Mouse (Mus musculus) A20 (cell line): ENCODE data around the gene Gm20683.

ENCODE experiments used
- DNase-seq: peaks from one replicate; pipeline ENCODE4 v3.0.0-alpha.2; 2011; ENCODE audit warnings: low read depth, low spot score

The Gm20683 gene

DNA sequence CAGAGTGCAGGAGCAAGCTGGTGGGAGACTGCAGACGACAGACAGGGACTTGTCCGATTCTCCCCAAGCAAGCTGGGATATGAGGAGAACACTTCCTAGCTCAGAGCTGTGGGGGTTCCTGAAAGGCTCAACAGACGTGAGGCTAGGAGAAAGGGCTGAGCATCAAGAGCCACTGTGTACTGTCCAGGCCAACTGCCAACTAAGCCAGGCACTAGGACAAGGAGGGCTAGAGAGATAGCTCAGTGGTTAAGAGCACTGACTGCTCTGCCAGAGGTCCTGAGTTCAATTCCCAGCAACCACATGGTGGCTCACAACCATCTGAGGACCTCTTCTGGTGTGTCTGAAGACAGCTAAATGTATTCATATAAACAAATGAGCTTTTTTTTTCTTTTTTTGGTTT lies 946 bp upstream of the Gm20683 start:
- DNase-seq = no peak

DNA sequence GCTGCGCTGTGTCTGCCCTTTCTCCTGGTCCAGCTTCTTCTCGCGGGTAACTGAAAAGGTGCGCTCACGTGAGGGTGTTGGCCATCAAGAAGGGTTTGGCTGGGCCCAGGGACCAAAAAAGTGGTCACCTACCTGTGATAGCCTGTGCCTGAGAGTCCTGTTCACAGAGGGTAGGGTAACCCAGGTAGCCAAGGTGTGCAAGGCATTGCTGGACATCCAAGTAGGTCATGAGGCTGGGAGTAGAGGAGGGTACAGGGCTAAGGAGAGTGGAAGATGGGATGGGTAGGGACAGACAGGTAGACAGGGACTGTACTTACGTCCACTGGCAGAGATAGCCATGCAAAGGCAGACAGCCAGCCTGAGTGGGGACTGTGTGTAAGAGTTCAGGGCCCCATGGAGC lies 1.0 kb downstream of the Gm20683 start:
- no peak for DNase-seq

DNA sequence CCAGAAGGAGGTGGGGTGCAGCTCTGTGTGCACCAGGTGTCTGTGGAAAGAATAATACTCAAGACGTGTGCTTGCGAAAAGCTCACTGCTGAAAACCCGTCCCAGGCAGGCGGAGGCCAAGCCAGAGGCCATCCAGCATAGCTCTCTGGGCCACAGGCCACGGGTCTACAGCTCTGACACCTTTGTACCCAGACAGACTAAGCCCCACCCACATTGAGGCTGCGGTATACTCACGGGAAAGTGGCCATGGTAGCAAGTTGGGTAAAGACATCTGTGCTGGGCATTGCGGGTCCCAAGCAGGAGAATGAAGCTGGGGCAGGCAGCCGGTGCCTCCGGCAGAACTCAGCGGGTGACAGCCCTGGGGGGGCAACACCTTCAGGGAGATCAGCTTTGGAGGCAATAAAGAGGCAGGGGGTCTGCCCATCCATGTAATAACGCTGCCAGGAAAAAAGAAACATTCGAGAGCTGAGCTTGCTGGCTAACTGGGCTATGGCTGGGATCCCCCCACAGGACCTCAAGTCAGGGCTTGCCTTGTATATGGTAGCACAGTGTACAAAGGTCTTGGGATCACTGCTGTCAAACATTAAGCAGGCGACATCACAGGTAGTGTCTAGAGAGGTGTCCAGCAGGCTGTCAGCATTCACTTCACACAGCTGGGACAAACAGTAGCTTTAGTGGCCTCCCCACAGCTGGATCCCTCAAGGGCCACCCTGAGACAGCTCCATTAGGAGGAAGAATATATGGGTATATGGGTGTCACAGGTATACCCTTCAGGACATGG lies 1.9 kb downstream of the Gm20683 start:
- no peak for DNase-seq

DNA sequence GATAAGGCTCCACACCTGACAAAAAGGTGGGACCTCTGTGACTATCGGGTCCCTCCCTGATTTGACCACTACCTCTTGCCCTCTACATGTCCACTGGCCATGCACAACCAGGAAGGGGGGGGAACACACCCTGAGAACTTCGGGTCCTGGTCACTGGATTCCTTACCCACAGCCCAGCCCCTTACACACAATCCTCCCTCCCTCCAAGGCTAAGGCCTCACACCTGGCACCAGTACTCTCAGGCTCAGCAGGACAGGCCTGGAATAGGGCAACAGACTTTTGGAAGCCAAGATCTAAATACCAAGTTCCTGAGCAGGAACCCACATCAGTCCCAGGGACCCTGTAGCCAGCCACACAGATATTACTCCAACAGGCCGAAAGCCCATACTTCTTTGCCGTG lies 2.7 kb downstream of the Gm20683 start:
- DNase-seq = no peak

DNA sequence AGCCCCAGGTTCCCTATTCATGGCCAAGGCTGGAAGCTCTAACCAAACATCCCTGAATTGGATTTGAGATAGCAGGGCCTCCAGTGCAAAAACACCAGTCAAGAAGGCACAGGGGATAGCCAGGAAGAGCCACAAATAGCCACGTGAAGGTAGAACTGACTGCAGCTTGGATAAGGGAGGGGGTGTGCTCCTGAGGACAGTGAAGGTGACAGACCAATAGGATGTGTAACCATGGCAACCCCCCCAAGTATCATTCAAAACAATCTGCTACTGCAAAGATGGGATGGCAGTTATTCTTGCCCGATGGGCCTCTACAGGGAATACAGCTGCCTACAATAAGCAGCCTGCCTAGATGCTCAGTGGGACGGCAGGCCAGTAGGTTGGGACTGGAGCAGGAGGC lies 4.0 kb downstream of the Gm20683 start:
- no peak for DNase-seq

DNA sequence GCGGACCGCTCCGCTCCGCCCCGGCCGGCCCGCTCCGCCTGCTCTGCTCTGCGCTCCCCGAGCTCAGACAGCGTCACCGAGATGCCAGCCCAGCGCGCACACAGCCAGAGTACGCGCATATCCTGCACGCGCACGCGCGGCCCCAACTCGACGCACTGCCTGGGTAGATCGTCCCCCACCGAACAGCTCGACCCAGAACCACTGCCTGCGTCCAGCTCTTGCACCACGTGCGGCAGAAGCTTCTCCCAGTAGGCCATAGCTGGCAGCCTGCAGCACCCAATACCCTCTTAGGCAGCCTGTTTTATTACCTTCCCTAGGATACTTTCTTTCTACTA lies 4.5 kb downstream of the Gm20683 start, which contains the start of gene Rhbdl1:
TSS of gene Rhbdl1 (minus strand) at position 220 of the 335 bp plus-strand sequence.
- no peak for DNase-seq

DNA sequence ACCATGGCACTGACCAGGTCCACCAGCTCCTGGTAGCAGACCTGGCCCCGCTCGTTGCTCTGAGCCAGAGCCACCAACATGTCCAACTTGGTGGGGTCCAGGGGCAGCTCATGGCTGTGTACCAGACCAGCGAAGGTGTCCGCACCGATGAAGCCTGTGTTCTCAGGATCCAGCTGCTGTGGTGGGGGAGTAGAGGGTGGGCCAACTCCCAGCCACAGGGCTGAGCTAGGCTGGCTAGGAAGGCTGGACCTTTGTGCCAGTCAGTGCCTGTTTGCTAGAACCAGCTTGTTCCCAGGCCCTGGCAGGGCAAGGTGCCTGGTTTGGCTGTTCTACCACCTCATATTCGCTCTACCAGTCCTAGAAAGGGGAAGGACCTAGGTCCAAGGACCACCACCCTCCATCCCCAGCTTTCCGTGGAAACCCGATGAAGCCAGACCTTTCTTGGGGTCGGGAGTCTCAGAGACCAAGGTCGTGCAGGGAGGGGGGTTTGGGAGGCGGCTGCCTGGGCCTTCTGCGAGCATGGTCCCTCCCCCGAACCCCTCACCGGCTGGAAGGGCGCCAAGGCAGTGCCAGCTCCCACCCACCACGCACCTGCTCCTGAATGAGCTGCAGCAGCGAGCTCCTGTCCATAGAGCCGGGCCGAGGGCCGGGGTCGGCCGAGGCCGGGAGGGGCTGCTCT lies 5.0 kb downstream of the Gm20683 start:
- DNase-seq = no peak

DNA sequence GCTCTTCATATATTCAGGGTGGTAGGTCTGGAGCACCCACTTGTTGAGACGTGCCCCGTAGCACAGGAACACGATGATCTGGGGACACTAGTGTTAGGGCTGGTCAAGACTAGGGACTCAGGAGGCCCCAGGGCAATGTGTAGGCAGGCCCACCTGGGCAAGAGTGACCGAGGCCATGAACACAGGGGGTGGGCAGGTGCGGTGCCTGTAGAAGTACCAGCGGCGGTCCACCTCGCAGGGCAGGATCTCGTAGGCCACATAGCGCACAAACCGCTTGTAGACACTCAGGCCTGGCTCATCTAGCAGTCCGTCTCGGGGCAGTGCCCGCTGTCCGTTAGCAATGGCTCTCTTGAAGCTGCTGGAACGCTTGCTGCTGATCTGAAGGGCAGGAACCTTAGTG lies 5.7 kb downstream of the Gm20683 start:
- no peak for DNase-seq

DNA sequence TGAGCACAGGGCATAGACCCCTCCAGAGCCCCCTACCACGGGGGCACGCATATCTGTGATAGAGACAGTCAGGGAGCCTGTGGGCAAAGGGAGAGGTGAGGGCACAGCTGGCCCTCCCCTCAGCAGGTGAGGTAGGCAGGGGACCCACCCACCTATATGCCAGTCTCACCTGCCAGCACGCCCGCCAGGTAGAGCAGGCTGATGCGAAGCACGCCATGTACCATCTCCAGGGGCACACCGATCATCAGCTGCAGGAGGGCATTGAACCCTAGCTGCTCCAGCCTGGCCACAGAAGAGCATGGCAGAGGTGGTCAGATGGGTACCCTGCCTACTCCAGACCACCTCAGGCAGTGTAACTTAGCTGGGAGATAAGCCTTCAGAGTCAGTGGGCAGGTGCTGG lies 6.3 kb downstream of the Gm20683 start:
- no peak for DNase-seq

DNA sequence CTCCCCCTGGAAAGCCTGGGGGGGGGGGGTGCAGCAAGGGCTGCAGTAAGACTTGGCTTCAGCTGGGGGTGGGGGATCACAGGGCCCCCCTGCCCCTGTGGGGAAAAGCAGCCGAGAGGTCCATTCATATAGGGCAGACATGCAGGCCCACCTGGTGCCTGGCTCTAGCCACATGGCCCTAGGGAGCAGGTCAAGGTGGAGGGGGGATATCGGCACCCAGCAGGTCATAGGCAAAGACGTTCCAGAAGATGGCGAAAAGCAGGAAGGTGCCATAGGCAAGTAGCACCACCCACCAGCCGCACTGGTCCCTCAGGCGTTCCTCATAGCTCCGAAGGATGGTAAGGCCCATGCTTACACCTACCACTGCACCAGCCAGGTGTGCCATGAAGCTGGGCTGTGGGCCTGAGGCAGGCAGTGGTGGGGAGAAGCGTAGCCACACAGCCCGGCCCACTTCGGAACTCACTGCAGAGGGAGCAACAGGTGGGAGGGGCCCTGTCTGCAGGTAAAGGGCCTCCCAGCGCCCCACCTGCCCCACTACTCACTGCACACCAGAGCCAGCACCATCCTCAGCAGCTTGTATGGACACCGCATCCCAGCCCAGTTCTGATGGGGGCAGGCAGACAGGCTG lies 6.9 kb downstream of the Gm20683 start:
- DNase-seq = no peak

DNA sequence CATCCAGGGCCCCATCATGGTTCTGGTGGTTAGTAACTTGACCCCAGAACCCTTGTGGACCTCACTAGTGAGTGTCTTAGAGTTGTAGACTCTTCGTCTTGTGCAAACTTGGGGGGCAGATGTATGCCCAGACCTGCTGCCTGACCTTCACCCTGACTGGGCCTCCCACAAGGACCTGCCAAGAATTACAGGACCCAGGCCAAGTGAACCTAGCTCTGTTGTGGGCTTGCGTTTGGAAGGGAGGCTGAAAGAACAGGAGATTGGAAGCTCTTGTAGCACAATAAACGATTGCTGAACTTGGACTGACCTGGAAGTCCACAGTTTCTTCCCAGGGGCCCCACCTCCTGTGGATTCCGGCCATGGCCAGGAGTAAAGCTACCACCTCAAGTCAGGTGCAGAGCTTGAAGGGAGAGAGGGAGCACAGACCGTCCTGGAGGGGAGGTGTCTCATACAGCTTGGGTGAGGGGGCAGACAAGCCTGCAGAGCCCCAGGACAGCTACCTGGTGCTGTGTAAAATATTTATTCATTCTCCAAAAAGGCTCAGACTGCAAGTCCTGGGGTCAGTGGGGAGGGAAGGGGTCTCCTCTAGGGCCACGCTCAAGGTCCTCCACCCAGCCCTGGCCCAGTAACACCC lies 7.5 kb downstream of the Gm20683 start:
- DNase-seq = no peak

DNA sequence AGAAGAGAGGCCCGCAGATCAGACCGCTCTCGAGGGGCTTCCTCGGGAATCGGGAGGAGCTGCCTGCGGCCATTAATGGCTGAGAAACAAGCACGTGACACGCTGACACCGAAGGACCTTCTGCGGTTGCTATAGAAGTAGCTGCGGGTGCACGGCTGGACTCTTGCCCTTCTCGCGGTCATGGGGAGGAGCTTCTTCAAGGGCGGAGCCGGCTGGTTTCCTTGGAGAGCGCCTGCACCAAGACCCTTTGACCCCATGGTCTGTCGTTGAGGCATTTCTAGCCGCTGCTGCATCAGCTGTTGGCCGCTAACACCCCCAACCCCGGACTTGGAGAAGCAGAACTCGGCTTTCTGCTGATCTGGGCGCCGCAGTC lies 8.3 kb downstream of the Gm20683 start, which contains the start of gene Stub1:
TSS of gene Stub1 (minus strand) at position 114 of the 373 bp plus-strand sequence.
- peak; percentile 83 for DNase-seq

DNA sequence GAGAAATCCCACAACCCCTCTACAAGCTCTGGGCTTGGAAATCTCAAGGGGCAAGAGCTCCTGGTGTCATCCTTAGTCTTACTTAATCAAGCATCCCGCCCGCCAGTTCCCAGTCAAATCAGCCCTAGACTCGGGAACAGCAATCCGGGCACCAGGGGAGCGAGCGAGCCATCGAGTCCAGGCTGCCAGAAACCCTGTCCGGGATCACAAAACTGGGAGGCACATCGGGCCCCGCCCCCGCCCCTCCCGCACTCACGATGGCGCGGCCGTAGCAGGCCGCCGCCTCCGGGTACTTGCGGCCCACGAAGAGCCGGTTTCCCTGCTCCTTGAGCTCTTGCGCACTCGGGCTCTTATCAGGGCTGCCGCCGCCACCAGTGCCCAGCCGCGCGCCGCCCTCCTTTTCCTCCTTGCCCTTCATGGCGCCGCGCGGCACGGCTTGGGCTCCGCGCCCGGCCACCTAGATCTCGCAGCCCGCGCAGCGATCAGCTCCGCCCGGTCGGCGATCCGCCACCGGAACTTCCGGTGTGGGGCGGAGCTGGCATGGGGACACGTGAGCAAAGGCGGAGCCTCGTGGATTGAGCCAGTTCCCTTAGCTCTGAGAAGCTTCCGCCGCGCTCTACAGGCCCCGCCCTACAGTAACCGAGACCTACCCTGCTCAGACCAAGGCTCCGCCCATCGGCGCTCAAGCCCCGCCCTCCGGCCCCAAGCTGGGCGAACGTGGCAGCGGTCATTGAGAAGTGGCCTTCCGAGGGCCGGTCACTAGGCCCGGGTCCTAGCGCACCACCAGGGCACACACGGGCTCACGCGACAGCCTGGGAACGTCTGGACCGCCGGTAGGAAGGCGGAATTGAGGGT lies 8.9 kb downstream of the Gm20683 start:
- DNase-seq = peak; percentile 99

DNA sequence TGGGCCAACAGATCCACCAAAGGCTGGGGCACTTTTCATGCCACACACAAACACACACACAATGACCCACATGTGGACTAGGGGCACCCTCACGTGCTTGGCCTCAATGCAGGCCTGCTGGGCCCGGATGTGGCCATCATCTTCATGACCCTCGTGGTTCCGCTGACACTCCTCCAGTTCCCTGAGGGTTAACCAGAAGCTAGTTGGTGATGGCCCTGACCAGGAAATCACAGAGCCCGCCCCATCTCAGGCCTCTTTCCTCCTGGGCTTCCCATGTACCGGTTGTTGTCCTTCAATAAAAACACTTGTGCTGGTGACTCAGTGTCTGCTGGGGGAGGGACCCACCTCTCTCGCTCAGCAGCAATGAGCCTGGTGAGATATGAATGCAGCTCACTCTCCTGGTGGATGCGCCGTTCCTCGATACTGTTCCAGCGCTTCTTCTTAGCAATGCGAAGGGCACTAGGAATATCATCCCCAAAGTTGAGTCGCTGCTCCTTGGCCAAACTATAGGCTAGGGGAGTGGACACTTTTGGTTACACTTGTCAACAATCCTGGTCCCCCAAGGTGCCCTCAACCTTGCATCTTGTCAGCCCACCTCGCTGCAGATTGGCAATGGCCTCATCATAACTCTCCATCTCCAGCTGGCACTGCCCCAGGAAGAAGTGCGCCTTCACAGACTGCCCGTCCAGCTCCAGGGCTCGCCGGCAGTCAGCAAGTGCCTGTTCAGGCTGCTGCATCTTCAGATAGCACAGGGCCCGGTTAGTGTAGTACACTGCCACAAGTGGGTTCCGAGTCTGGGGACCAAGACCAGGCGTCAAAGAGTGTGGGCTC lies 9.9 kb downstream of the Gm20683 start:
- no peak for DNase-seq

DNA sequence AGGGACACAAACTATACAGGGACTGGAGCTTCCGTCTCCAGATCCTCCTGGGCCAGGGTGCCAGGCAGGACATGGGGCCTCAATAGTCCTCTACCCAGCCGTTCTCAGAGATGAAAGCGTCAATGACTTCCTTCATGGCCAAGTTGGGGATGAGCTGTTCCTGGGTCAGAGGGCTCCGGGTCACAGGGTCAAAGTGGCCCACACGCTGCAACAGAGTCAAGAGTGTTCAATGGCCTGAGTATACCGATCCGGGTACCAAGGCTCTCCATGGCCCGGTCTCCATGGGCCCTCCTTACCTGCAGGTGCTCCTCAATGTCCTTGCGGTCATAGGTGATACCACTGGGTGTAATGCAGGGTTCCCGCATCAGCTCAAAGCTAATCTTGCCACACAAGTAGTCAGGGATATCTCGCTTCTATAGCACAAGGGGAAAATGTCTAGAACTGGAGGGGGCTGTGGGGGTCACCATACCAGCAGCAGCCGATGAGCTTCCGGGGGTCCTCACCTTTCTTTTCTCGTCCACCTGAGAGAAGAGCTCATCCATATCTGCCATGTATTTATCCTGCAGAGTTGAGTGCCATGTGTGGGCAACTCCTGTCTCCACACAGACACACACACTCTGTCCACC lies 10.6 kb downstream of the Gm20683 start:
- no peak for DNase-seq

DNA sequence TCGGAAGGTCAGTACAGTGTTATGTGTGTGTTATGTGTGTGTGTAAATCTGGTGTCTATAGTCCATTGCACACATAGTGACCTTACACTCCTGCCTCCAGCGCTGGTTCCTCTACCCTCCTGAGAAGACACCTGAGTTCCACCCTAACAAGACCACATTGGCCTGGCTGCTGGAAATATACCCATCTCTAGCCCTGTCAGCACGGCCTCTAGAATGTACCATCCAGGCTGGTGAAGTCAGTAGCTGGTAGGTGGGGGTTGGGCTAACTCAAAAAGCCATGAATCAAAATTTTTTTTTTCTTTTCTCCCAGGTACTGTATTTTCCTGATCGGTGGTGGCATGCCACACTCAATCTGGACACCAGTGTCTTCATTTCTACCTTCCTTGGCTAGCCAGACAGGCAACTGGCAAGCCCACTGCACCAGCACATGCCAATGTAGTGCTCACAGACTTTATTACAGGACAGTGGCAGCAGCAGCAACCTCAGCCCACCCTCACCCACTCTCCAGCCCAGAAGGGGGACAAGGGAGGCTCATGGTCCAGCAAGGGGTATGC lies 11.3 kb downstream of the Gm20683 start:
- DNase-seq = no peak

DNA sequence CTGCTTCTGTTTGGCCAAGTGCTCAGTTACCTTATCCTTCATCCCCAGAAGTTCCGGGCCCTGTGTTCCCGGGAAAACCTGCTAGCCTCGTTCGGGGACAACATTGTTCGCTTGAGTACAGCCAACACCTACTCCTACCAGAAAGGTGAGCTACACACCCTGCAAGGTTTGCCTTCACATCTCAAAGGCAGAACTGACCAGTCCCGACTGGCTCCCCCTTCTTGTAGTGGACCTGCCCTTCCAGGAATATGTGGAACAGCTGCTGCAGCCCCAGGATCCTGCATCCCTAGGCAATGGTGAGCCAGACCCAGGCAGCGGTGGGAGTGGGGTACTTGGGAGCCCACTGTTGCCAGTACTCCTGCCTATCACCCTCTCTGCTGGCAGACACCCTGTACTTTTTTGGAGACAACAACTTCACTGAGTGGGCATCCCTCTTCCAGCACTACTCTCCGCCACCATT lies 12.0 kb downstream of the Gm20683 start:
- no peak for DNase-seq

DNA sequence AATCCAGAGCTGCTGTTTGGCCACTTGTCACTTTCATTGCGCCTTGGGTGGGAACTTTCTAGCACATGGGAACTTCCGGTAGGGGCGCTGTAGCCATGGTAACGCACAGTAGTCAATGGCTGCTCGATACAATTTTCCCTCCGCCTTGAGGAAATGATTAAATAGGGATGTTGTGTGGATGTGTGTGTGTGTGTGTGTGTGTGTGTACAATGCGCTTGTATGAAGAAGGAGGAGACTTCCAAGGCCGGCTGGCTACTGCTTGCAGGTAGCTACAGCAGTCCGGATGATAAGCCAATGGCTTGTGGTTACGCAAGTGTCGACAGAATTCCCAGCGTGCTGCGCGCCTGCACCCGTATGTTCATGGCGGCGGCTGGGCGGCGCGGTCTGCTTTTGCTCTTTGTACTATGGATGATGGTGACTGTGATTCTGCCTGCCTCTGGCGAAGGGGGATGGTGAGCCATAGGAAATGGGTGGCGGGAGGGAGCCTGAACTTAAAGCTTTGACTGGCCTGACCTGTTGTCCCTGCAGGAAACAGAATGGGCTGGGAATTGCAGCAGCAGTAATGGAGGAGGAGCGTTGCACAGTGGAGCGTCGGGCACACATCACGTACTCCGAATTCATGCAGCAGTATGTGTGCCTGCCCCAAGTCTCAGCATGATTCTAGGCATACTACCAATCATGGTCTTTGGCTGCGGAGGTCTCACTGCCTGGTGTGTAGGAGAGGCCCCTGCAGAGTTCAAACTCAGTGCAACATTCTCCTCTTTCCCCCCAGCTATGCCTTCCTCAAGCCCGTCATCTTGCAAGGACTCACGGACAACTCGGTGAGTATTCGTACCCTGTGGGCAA lies 12.6 kb downstream of the Gm20683 start, which contains the start of gene Jmjd8:
TSS of gene Jmjd8 (plus strand) at position 156 of the 846 bp plus-strand sequence.
- peak; percentile 87 for DNase-seq

DNA sequence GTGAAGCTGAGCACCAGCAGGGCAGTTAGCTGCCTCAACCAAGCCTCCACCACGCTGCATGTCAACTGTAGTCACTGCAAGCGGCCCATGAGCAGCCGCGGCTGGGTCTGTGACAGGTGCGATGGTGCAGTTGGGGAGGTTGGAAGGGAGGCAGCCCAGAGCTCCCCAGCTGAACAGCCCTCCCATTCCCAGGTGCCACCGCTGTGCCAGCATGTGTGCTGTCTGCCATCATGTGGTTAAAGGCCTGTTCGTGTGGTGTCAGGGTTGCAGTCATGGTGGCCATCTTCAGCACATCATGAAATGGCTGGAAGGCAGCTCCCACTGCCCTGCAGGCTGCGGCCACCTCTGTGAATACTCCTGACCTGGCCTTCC lies 13.4 kb downstream of the Gm20683 start:
- DNase-seq = no peak
